Mouse (Mus musculus) sigmoid colon, adult 10 weeks (tissue): ENCODE results near the gene Vmn1r16. TPM values are rescaled to one million over a fixed set of nuclear protein-coding genes. Genes with fewer than 3 reads are reported as not detected.

Experiments used
- polyA plus RNA-seq: library from polyadenylated mRNA; stranded (reverse); fragments of 350-450 nt; fragmentation: Illumina TruSeq; extraction: RNeasy Lipid Tissue Mini Kit (QIAGEN cat#74804); gene quantifications from one replicate; pipeline ENCODE4 v1.2.3, GENCODE M21; 2014; ENCODE audit warnings: low read depth, low replicate concordance

Vmn1r16 gene
- not detected for polyA plus RNA-seq

GRCm38 (mm10) chr6:57329394-57329793, at the start of gene Vmn1r16:
Gene Vmn1r16 (minus strand): TSS chr6:57329494.

GRCm38 (mm10) chr6:57363627-57364026, 34.3 kb upstream of the Vmn1r16 start, which contains the start of gene Vmn1r17:
Gene Vmn1r17 (minus strand): TSS chr6:57363727.

Other genes with a start within 250 kb of the Vmn1r16 start
- not detected for gene Vmn1r10, start 220.0 kb downstream of the Vmn1r16 start, polyA plus RNA-seq
- not detected for gene Vmn1r11, start 196.0 kb downstream of the Vmn1r16 start, polyA plus RNA-seq
- not detected for gene Vmn1r12, start 172.6 kb downstream of the Vmn1r16 start, polyA plus RNA-seq
- not detected for gene Vmn1r13, start 126.2 kb downstream of the Vmn1r16 start, polyA plus RNA-seq
- gene Vmn1r14, start 97.8 kb downstream of the Vmn1r16 start, polyA plus RNA-seq: not detected
- gene Vmn1r15, start 71.5 kb downstream of the Vmn1r16 start, polyA plus RNA-seq: not detected
- gene Vmn1r17, start 34.2 kb upstream of the Vmn1r16 start, polyA plus RNA-seq: not detected
- not detected for gene Vmn1r18, start 66.3 kb upstream of the Vmn1r16 start, polyA plus RNA-seq
- not detected for gene Vmn1r19, start 74.3 kb upstream of the Vmn1r16 start, polyA plus RNA-seq
- not detected for gene Vmn1r20, start 99.4 kb upstream of the Vmn1r16 start, polyA plus RNA-seq
- gene Ppm1k, start 206.0 kb upstream of the Vmn1r16 start, polyA plus RNA-seq: 31.5 TPM